ENCODE assay signal across 16 mouse cellular contexts in genomic region chr1:52701941-52702340, GRCm38 (mm10).
"Had no signal": no experiment of that assay in that cellular context is flagged by ENCODE, and none has a peak within 500 bp of the region (broad histone marks: within the 10 kb centered on the region; RNA-seq: fewer than 3 reads in every experiment).

No protein-coding gene starts in this region.

- H3K4me3 ChIP-seq: neural tube, embryonic 13.5 days; neural tube, embryonic 15.5 days; stomach, embryonic 15.5 days had no signal

- H3K36me3 ChIP-seq: neural tube, embryonic 13.5 days; neural tube, embryonic 15.5 days; stomach, embryonic 15.5 days had no signal

- DNase-seq: retina, postnatal 1 day; right cerebral cortex, adult 18-20 months; right cerebral cortex, postnatal 14 days; right cerebral cortex, postnatal 25 days; right cerebral cortex, postnatal 4 days; spleen, adult 18-20 months; thymus, adult 18-20 months; thymus, adult 2 months; thymus, postnatal 14 days; thymus, postnatal 25 days; thymus, postnatal 36 days; thymus, postnatal 4 days had no signal

- H3K27me3 ChIP-seq: neural tube, embryonic 13.5 days; neural tube, embryonic 15.5 days; stomach, embryonic 15.5 days had no signal

- H3K9me3 ChIP-seq: neural tube, embryonic 13.5 days; neural tube, embryonic 15.5 days; stomach, embryonic 15.5 days had no signal

- H3K4me2 ChIP-seq: neural tube, embryonic 13.5 days; neural tube, embryonic 15.5 days; stomach, embryonic 15.5 days had no signal

- H3K9ac ChIP-seq: neural tube, embryonic 13.5 days; neural tube, embryonic 15.5 days; stomach, embryonic 15.5 days had no signal

- H3K27ac ChIP-seq: neural tube, embryonic 13.5 days; neural tube, embryonic 15.5 days; stomach, embryonic 15.5 days; stomach, postnatal 0 days had no signal

- H3K4me1 ChIP-seq: neural tube, embryonic 13.5 days; neural tube, embryonic 15.5 days; stomach, embryonic 15.5 days had no signal
